Mouse (Mus musculus) midbrain, postnatal 0 days (tissue): ENCODE data around the gene Pex11a. TPM values are rescaled to one million over a fixed set of nuclear protein-coding genes. Genes with fewer than 3 reads are reported as not detected.
A peak's percentile ranks its signal among the peaks of the same experiment; 100 is the strongest.

Experiments used
- ATAC-seq: fragments of 200-750 bp; cut with Nextera tagmentation; 2 replicates; pipeline ENCODE4 v1.8.0; 2017; ENCODE audit warnings: moderate number of reproducible peaks, mild to moderate bottlenecking, moderate TSS enrichment, moderate library complexity; ENCODE audit not compliant: low FRiP score
- DNase-seq: peaks from one replicate; pipeline ENCODE4 v3.0.0-alpha.2; 2015; ENCODE audit warnings: low spot score
- H3K27ac ChIP-seq: fragments of 300-500 bp; sonication (generic); 2 replicates; pipeline ENCODE4 v1.5.1; 2014; ENCODE audit warnings: low read depth, mild to moderate bottlenecking, low read length, mixed read lengths
- H3K27me3 ChIP-seq: fragments of 300-500 bp; sonication (generic); 2 replicates; pipeline ENCODE4 v1.6.1; 2014; ENCODE audit warnings: low read length, control low read depth, mixed read lengths; ENCODE audit not compliant: insufficient read depth
- H3K36me3 ChIP-seq: fragments of 300-500 bp; sonication (generic); 2 replicates; pipeline ENCODE4 v1.6.1; 2014; ENCODE audit warnings: low read length, control low read depth, mixed read lengths; ENCODE audit not compliant: insufficient read depth
- H3K4me1 ChIP-seq: fragments of 300-500 bp; sonication (generic); 2 replicates; pipeline ENCODE4 v1.6.1; 2014; ENCODE audit warnings: mild to moderate bottlenecking, control low read depth, antibody characterized with exemption, low read length, mixed read lengths; ENCODE audit not compliant: insufficient read depth
- H3K4me2 ChIP-seq: fragments of 300-500 bp; sonication (generic); 2 replicates; pipeline ENCODE4 v1.6.1; 2014; ENCODE audit warnings: low read depth, mild to moderate bottlenecking, low read length, mixed read lengths; ENCODE audit not compliant: poor library complexity, severe bottlenecking
- H3K4me3 ChIP-seq: fragments of 300-500 bp; sonication (generic); 2 replicates; pipeline ENCODE4 v1.5.1; 2014; ENCODE audit warnings: low read depth, mild to moderate bottlenecking, low read length, moderate library complexity
- H3K9ac ChIP-seq: fragments of 300-500 bp; sonication (generic); replicated peaks from 2 replicates; pipeline ENCODE4 v1.6.1; 2014; ENCODE audit warnings: mild to moderate bottlenecking, low read length, moderate library complexity, mixed read lengths; ENCODE audit not compliant: poor library complexity, severe bottlenecking
- H3K9me3 ChIP-seq: fragments of 300-500 bp; sonication (generic); 2 replicates; pipeline ENCODE4 v1.6.1; 2016; ENCODE audit warnings: low read length, control low read depth
- CTCF ChIP-seq: IDR thresholded peaks from 2 replicates; pipeline ENCODE4 v1.5.1; 2016; ENCODE audit warnings: antibody characterized with exemption, mild to moderate bottlenecking
- WGBS: fragments of 180-500 bp; shearing (Covaris S2); extraction: QIAGEN DNeasy Blood & Tissue Kit; methylation state at CpG from one replicate; pipeline ENCODE4 v1.1.7; 2014; 5-methylcytosine and 5-hydroxymethylcytosine counted together
- polyA plus RNA-seq: library from polyadenylated mRNA; unstranded; fragments of >200 nt; fragmentation: Nextera tagmentation; extraction: Ambion mirVana; gene quantifications from 2 replicates; pipeline ENCODE4 v1.2.1, GENCODE M21; 2015
- total RNA-seq: library from RNA; depleted of rRNA; stranded (reverse); fragments of >200 nt; gene quantifications from 2 replicates; pipeline ENCODE4 v1.2.3, GENCODE M21; 2014

Gene Pex11a
- total and polyA plus RNA-seq, 2 experiments from 2014 or later = 3.6 to 11.9 TPM

DNA sequence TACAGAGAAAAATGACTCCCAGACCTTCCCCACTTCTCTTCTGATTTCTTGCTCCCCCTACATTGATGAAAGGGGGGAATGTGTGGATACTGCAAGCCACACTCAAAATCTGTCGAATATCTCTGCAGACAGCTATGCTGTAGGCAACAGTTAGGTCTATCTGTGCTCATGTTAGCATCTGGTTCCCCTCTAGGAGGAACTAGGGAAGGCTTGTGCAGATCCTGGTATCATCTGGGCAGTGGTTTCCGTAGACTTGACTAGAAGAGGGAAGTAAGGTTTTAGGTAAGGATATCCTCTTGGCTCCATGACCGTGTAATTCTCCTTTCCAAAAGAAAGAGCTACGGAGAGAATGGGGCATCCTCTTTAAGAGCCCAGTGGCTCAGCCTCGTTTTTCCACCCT, 1.7 kb upstream of the Pex11a start:
- H3K9ac ChIP-seq = no peak overlapping the region
- H3K36me3 ChIP-seq = no peaks in the 10 kb centered on the region
- no peak overlapping the region for H3K4me2 ChIP-seq
- no peak overlapping the region for H3K4me3 ChIP-seq
- TF ChIP-seq CTCF = no peak
- no peaks in the 10 kb centered on the region for H3K27me3 ChIP-seq
- WGBS = 80% methylated on average over 5 of the region's 5 CpGs
- H3K27ac ChIP-seq = no peak overlapping the region
- ATAC-seq = no peak
- H3K4me1 ChIP-seq = peaks cover 7% of the 10 kb centered on the region; the same call in 1 of the 2 replicates
- DNase-seq = no peak
- no peaks in the 10 kb centered on the region for H3K9me3 ChIP-seq

DNA sequence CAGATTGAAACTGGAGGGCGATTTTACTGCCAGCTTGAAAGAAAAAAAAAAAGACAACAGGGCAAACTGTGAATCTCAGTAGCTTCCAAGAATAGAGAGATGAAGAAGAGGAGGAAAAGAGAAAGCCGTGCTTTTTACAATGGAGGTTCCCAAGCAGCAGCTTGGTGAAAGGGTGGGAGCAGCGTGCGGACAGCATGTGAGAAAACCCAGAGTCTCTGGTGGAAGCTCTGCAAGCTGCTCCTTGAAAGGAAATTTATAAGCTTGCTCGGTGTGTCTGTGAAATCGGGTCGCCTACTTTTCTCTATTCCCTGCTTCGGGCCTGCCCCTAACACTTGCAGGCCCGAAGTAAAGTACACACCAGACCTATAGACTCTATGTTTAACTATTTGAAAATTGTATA, 1.1 kb upstream of the Pex11a start:
- Histone ChIP-seq H3K27me3 (no peaks in the 10 kb centered on the region), H3K4me3 (no peak overlapping the region), H3K27ac (no peak overlapping the region), H3K4me2 (no peak overlapping the region), H3K9ac (no peak overlapping the region), H3K9me3 (no peaks in the 10 kb centered on the region), H3K36me3 (no peaks in the 10 kb centered on the region), H3K4me1 (peaks cover 7% of the 10 kb centered on the region; the same call in 1 of the 2 replicates)
- DNase-seq = no peak
- TF ChIP-seq CTCF = no peak
- no peak for ATAC-seq
- WGBS = 91% methylated on average over 9 of the region's 9 CpGs

DNA sequence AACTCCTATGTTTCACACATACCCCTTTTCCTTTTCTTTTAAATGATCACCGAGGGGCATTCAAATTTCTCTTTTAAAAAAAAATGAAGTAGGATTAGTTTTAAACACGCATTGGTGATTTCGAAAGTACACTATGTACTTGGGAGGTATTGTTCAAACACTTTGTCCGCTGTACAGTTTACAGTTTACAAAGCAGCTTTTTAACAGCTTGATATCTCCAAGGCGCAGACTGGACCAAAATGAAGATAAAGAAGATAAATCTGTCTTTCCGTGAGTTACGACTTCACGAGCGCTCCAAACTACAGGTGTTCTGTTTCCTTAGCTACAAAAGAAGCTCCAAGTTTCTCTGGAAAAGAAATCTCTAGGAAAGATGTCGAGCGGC, 663 bp downstream of the Pex11a start:
- 26% methylated on average over 11 of the region's 11 CpGs for WGBS
- no peaks in the 10 kb centered on the region for H3K27me3 ChIP-seq
- H3K4me2 ChIP-seq = peak overlapping the region; percentile 98
- H3K4me1 ChIP-seq = peaks cover 7% of the 10 kb centered on the region; the same call in 1 of the 2 replicates
- H3K9ac ChIP-seq = peak overlapping the region; percentile 56
- no peak overlapping the region for H3K27ac ChIP-seq
- H3K9me3 ChIP-seq = no peaks in the 10 kb centered on the region
- TF ChIP-seq CTCF = no peak
- peak overlapping the region; percentile 75 for H3K4me3 ChIP-seq
- ATAC-seq (no peak), DNase-seq (no peak)
- H3K36me3 ChIP-seq = no peaks in the 10 kb centered on the region

DNA sequence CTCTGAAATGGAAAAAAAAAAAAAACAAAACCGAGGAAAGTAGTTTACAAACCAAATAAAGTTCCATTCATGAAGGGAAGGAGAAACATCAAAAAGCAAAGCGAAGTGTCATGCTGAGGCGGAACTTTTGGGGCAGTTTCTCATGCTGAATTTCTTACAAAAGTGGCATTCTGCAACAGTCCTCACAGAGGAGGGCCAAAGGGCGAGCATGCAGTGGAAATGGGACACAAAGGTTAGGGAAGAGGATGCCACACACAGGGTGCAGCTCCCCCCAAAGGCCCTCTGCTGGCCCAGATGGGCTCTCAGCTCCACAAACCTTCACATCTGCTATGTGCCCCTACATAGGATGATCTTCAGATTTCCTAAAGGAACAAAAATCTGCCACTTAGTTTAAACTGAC, 2.7 kb downstream of the Pex11a start:
- Histone ChIP-seq H3K27ac (no peak overlapping the region), H3K9ac (no peak overlapping the region), H3K36me3 (no peaks in the 10 kb centered on the region), H3K27me3 (no peaks in the 10 kb centered on the region), H3K4me2 (no peak overlapping the region), H3K9me3 (no peaks in the 10 kb centered on the region), H3K4me3 (no peak overlapping the region), H3K4me1 (peaks cover 7% of the 10 kb centered on the region; the same call in 1 of the 2 replicates)
- no peak for TF ChIP-seq CTCF
- ATAC-seq = no peak
- 82% methylated on average over 4 of the region's 4 CpGs for WGBS
- DNase-seq = no peak

DNA sequence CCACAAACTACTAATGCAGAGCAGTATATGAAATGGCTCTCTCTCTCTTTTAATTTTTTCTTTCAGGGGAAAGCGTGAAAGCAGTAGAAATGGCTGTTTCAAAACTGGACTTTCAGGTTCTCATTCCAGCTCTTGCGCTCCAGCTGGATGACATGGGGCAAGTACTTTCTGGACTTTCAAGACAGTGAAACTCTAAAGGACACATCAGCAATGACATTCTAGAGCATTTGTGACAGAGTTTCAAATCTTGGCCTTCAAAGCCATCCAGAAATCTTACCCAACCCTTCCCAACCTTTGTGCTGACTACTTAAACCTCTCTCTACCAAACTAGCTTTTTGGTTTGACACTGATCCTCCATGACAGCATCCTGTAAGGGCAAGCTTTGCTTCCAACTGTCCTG, 4.0 kb downstream of the Pex11a start:
- Histone ChIP-seq H3K4me3 (no peak overlapping the region), H3K9ac (no peak overlapping the region), H3K9me3 (no peaks in the 10 kb centered on the region), H3K27ac (no peak overlapping the region), H3K4me1 (peaks cover 7% of the 10 kb centered on the region; the same call in 1 of the 2 replicates), H3K36me3 (no peaks in the 10 kb centered on the region), H3K4me2 (no peak overlapping the region), H3K27me3 (no peaks in the 10 kb centered on the region)
- ATAC-seq = no peak
- WGBS = 93% methylated on average over 2 of the region's 2 CpGs
- DNase-seq = no peak
- no peak for TF ChIP-seq CTCF

DNA sequence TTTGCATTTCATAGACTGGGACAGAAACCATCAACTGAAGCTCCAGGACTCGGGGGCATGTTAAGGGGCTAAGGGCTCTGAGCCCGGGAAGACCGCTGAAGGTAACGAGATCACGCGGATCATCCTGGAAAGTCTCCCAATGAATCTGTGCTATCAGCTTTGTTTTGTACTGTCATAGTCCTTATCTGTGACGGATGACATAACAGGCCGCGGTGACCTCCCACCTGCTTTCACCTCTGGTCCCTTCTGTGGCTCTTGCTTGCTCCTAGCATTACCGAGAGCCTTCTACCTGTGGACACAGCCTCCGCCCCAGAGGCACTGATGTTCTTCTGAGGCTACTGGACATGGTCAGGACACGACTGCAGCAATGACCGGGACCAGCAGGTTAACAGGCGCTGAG, 6.4 kb downstream of the Pex11a start:
- H3K27ac ChIP-seq = no peak overlapping the region
- 90% methylated on average over 14 of the region's 14 CpGs for WGBS
- DNase-seq (no peak), ATAC-seq (no peak)
- no peaks in the 10 kb centered on the region for H3K4me1 ChIP-seq
- no peaks in the 10 kb centered on the region for H3K36me3 ChIP-seq
- TF ChIP-seq CTCF = no peak
- no peak overlapping the region for H3K9ac ChIP-seq
- no peaks in the 10 kb centered on the region for H3K27me3 ChIP-seq
- H3K4me3 ChIP-seq = no peak overlapping the region
- H3K9me3 ChIP-seq = no peaks in the 10 kb centered on the region
- H3K4me2 ChIP-seq = no peak overlapping the region
